Mouse (Mus musculus) ES-E14 (cell line): ENCODE results near the gene Gfpt1. TPM values are rescaled to one million over a fixed set of nuclear protein-coding genes. Genes with fewer than 3 reads are reported as not detected.

Experiments used
- DNase-seq: peaks from one replicate; pipeline ENCODE4 v3.0.0-alpha.2; 2013; ENCODE audit warnings: low read depth, low spot score
- H3K27ac ChIP-seq: 2 replicates; pipeline ENCODE4 v1.5.1; 2012; ENCODE audit warnings: low read depth, mild to moderate bottlenecking, low read length, moderate library complexity, mixed read lengths; ENCODE audit not compliant: poor library complexity, insufficient read depth, severe bottlenecking
- H3K36me3 ChIP-seq: 2 replicates; pipeline ENCODE4 v1.6.1; 2012; ENCODE audit warnings: mild to moderate bottlenecking, low read length, moderate library complexity, mixed read lengths; ENCODE audit not compliant: control insufficient read depth, poor library complexity, insufficient read depth, severe bottlenecking
- H3K4me1 ChIP-seq, 2 experiments: fragments of 150-350 bp in 1 of 2; sonication (generic) in 1 of 2; 2 replicates each; pipeline ENCODE4 v1.6.1; 2012; ENCODE audit warnings: low read length in 2 of 2, mild to moderate bottlenecking in 1 of 2, mixed read lengths in 1 of 2; ENCODE audit not compliant: control insufficient read depth in 2 of 2, insufficient read depth in 2 of 2, poor library complexity in 1 of 2
- H3K4me3 ChIP-seq, 2 experiments: fragments of 150-350 bp in 1 of 2; sonication (generic) in 1 of 2; 2 replicates each; pipeline ENCODE4 v1.5.1; 2012; ENCODE audit warnings: low read length in 2 of 2, low read depth in 1 of 2, mild to moderate bottlenecking in 1 of 2, mixed read lengths in 1 of 2; ENCODE audit not compliant: insufficient read depth in 1 of 2, poor library complexity in 1 of 2, severe bottlenecking in 1 of 2
- H3K9ac ChIP-seq: 2 replicates; pipeline ENCODE4 v1.6.1; 2012; ENCODE audit warnings: low read depth, mild to moderate bottlenecking, low read length, mixed read lengths; ENCODE audit not compliant: poor library complexity, insufficient read depth, severe bottlenecking
- H3K9me3 ChIP-seq: fragments of 150-350 bp; sonication (generic); 2 replicates; pipeline ENCODE4 v1.6.1; 2012; ENCODE audit warnings: low read depth, mild to moderate bottlenecking, low read length; ENCODE audit not compliant: control insufficient read depth, insufficient read depth
- CHD2 ChIP-seq: IDR thresholded peaks from 2 replicates; pipeline ENCODE4 v1.6.1; 2014; ENCODE audit warnings: mild to moderate bottlenecking, low read depth, low read length, inconsistent platforms
- HCFC1 ChIP-seq: IDR thresholded peaks from 2 replicates; pipeline ENCODE4 v1.6.1; 2012; ENCODE audit warnings: low read length, inconsistent platforms, borderline replicate concordance; ENCODE audit not compliant: insufficient read depth
- MAFK ChIP-seq: IDR thresholded peaks from 2 replicates; pipeline ENCODE4 v1.6.1; 2014; ENCODE audit warnings: mild to moderate bottlenecking, low read depth, low read length, inconsistent platforms; ENCODE audit not compliant: insufficient read depth
- ZC3H11A ChIP-seq: IDR thresholded peaks from 2 replicates; pipeline ENCODE4 v1.6.1; 2012; ENCODE audit warnings: low read depth, mild to moderate bottlenecking, inconsistent platforms, low read length, borderline replicate concordance
- ZNF384 ChIP-seq: IDR thresholded peaks from 2 replicates; pipeline ENCODE4 v1.6.1; 2012; ENCODE audit warnings: low read depth, low read length, inconsistent platforms
- in situ Hi-C, 2 experiments: fragments of 600-800 bp; cut with MboI; formaldehyde crosslinking; loops; one replicate each; pipeline ENCODE4 v1.15.1; 2025; ENCODE audit warnings: low sequenced_read_pairs in 2 of 2, inconsistent platforms in 1 of 2; ENCODE audit not compliant: unreplicated experiment in 2 of 2
- total RNA-seq: library from RNA; depleted of rRNA; stranded (reverse); fragments of 300-350 nt; gene quantifications from 2 replicates; pipeline ENCODE4 v1.2.3, GENCODE M21; 2012

Gene Gfpt1
- total RNA-seq, 1 experiment, result 16.6 TPM

- H3K36me3 ChIP-seq, result no peaks in the 10 kb centered on the region
- no peak for DNase-seq
- in situ Hi-C loops, result loop anchor here (25.0 kb wide), 1 partner anchor 212 kb away; no protein-coding TSS in a partner anchor
- no peak overlapping the region for H3K4me3 ChIP-seq
- no peak overlapping the region for H3K27ac ChIP-seq
- no peak overlapping the region; the same call in 1 of the 2 replicates for H3K9ac ChIP-seq
- TF ChIP-seq MAFK, result no peak
- TF ChIP-seq HCFC1, result no peak
- TF ChIP-seq ZNF384, result no peak
- no peak for TF ChIP-seq CHD2
- H3K4me1 ChIP-seq, result peaks cover 0 to 3% of the 10 kb centered on the region in 2 experiments; a peak in 1 of 4 replicates
- no peaks in the 10 kb centered on the region for H3K9me3 ChIP-seq
These were observed 57.8 kb downstream of the Gfpt1 start for GRCm38 (mm10) chr6:87100297-87101020.

- in situ Hi-C loops, result loop anchor here (25.0 kb wide), 1 partner anchor 211 kb away; no protein-coding TSS in a partner anchor
- H3K27ac ChIP-seq, result no peak overlapping the region
- H3K9ac ChIP-seq, result peak overlapping the region; percentile 58
- H3K4me3 ChIP-seq, result peak overlapping the region; percentile 25 to 45
- H3K4me1 ChIP-seq, result peaks cover 0 to 3% of the 10 kb centered on the region in 2 experiments; a peak in 1 of 4 replicates
- no peak for TF ChIP-seq ZNF384
- TF ChIP-seq ZC3H11A, result peak; percentile 32; the same call in 1 of the 2 replicates
- TF ChIP-seq MAFK, result no peak
- DNase-seq, result peak; percentile 65
- H3K36me3 ChIP-seq, result no peaks in the 10 kb centered on the region
- H3K9me3 ChIP-seq, result no peaks in the 10 kb centered on the region
These were observed 58.8 kb downstream of the Gfpt1 start for GRCm38 (mm10) chr6:87101281-87101954.

- TF ChIP-seq ZC3H11A, result no peak
- TF ChIP-seq CHD2, result no peak
- TF ChIP-seq ZNF384, result no peak
- no peak for TF ChIP-seq MAFK
- TF ChIP-seq HCFC1, result no peak
- Histone ChIP-seq H3K4me3 (peak overlapping the region in 1 of 2 experiments; percentile 45; a peak in 1 of 4 replicates), H3K4me1 (peaks cover 0 to 3% of the 10 kb centered on the region in 2 experiments; a peak in 1 of 4 replicates), H3K36me3 (no peaks in the 10 kb centered on the region), H3K27ac (no peak overlapping the region), H3K9me3 (no peaks in the 10 kb centered on the region), H3K9ac (no peak overlapping the region)
- DNase-seq, result no peak
- in situ Hi-C loops, result loop anchor here (25.0 kb wide), 1 partner anchor 210 kb away; no protein-coding TSS in a partner anchor
These were observed 59.3 kb downstream of the Gfpt1 start for GRCm38 (mm10) chr6:87101955-87102353.

GRCm38 (mm10) chr6:87102421-87102911, 59.8 kb downstream of the Gfpt1 start:
- H3K27ac ChIP-seq, result no peak overlapping the region
- TF ChIP-seq ZNF384 (0 out of 2 replicates have a peak, but pooled peaks have one; percentile 14), HCFC1 (no peak)
- in situ Hi-C loops, result loop anchor here (25.0 kb wide), 1 partner anchor 210 kb away; no protein-coding TSS in a partner anchor
- H3K4me1 ChIP-seq, result peaks cover 0 to 3% of the 10 kb centered on the region in 2 experiments; a peak in 1 of 4 replicates
- no peaks in the 10 kb centered on the region for H3K36me3 ChIP-seq
- H3K9me3 ChIP-seq, result no peaks in the 10 kb centered on the region
- no peak overlapping the region for H3K9ac ChIP-seq
- H3K4me3 ChIP-seq, result no peak overlapping the region
- DNase-seq, result no peak
